Mouse (Mus musculus) bone marrow, adult 2 months (tissue): Measurements from ENCODE around the gene Mrpl23. TPM values are rescaled to one million over a fixed set of nuclear protein-coding genes. Genes with fewer than 3 reads are reported as not detected.
A peak's percentile ranks its signal among the peaks of the same experiment; 100 is the strongest.

Source experiments
- H3K27ac ChIP-seq: fragments of 200-500 bp; 2 replicates; pipeline ENCODE4 v1.5.1; 2012; ENCODE audit warnings: low read depth, mild to moderate bottlenecking, control low read depth, inconsistent platforms, low read length; ENCODE audit not compliant: control insufficient read depth, poor library complexity, insufficient read depth
- H3K4me1 ChIP-seq: fragments of 200-500 bp; 2 replicates; pipeline ENCODE4 v1.6.1; 2011; ENCODE audit warnings: low read length; ENCODE audit not compliant: control insufficient read depth, insufficient read depth
- H3K4me3 ChIP-seq: fragments of 200-500 bp; replicated peaks from 2 replicates; pipeline ENCODE3; 2011; ENCODE audit warnings: mild to moderate bottlenecking, low read depth, low read length, control low read depth; ENCODE audit not compliant: control insufficient read depth
- CTCF ChIP-seq: fragments of 200-500 bp; IDR thresholded peaks from 2 replicates; pipeline ENCODE4 v1.5.1; 2011; ENCODE audit warnings: low read length, control low read depth; ENCODE audit not compliant: control insufficient read depth, insufficient read depth
- POLR2A ChIP-seq: fragments of 200-500 bp; IDR thresholded peaks from 2 replicates; pipeline ENCODE4 v1.6.1; 2011; ENCODE audit warnings: low read depth, mild to moderate bottlenecking, control low read depth, low read length, borderline replicate concordance; ENCODE audit not compliant: control insufficient read depth
- WGBS: fragments of 180-500 bp; shearing (Covaris S2); methylation state at CpG from one replicate; pipeline ENCODE4 v1.1.7; 2018; 5-methylcytosine and 5-hydroxymethylcytosine counted together
- polyA plus RNA-seq: library from polyadenylated mRNA; stranded (reverse); fragments of >200 nt; gene quantifications from 2 replicates; pipeline ENCODE4 v1.2.4, GENCODE M21; 2011; ENCODE audit warnings: low replicate concordance; ENCODE audit not compliant: missing spikeins, insufficient read depth, insufficient read length

Mrpl23 gene
- polyA plus RNA-seq, 1 experiment: 0.40 TPM

DNA sequence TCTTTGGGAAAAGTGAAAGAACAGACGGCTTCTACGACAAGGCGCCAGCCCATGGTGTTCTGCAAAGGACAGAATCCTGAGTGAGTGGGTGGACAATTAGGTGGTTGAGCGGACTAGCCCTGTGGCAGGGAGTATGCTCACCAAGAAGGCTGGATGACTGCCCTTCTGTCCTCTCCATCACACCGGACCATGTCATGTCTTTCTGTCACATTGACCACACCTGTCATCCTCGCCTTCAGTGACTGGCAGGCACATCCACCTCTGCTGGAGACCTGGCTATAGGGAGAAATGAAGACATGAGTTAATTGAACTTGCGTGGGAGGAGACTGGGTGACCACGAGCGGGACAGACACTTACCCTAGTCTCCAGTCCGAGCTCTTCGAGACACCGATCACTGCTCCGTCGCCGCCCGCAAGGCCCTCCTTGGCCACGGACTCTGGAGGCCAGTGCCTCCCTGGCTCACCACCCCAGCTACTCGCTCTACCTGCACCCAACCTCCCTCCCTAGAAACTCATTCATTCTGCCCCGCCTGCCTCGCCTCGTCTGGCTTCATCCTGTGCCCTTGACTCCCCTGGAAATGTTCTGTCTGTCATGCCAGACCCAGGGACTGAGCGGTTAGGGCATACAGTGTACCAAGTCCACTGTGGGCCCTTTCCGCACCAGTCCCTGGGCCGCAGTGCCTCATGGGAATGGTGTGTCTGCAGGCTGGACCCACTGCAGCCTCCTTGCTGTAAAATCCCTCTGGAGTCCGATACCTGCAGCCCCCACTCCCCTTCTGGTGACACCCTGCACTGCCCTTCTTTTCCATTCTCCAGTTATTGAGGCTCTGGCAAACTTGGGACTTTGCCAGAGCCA, 44.2 kb downstream of the Mrpl23 start:
- TF ChIP-seq CTCF: no peak
- no peak for TF ChIP-seq POLR2A
- H3K4me3 ChIP-seq: no peak overlapping the region
- 84% methylated on average over 25 of the region's 25 CpGs for WGBS
- no peak overlapping the region for H3K27ac ChIP-seq
- peaks cover 2% of the 10 kb centered on the region; the same call in 1 of the 2 replicates for H3K4me1 ChIP-seq

DNA sequence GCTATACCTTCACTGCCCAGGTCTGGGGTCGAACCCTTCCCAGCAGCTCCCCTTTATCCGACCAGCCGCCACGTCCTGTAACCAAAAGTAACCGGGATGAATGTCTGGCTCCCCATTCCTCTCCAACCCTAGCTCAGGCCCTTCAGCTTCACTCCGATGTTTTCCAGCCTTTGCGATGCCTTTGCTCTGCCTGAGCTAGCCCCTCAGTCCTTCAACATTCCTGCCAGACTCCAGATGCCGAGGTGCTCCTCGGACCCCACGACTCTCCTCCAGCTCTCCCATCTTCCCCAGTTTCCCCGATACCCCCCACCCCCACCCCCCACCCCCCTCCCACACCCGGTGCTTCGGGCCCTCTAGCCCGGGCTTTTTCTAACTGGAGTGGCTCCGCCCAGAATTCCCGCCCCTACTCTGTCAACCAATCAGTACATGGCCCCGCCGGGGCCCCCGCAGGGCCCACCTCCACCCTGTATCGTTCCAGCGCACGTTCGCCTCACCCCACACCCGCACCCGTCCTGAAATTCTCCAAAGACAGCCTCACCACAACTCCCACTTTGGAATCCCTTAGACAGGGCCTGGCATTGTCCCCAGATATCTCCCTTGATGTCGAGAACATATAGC, 45.4 kb downstream of the Mrpl23 start:
- H3K4me3 ChIP-seq: no peak overlapping the region
- no peak overlapping the region for H3K27ac ChIP-seq
- no peaks in the 10 kb centered on the region for H3K4me1 ChIP-seq
- 42% methylated on average over 26 of the region's 26 CpGs for WGBS
- TF ChIP-seq POLR2A: no peak
- no peak for TF ChIP-seq CTCF

DNA sequence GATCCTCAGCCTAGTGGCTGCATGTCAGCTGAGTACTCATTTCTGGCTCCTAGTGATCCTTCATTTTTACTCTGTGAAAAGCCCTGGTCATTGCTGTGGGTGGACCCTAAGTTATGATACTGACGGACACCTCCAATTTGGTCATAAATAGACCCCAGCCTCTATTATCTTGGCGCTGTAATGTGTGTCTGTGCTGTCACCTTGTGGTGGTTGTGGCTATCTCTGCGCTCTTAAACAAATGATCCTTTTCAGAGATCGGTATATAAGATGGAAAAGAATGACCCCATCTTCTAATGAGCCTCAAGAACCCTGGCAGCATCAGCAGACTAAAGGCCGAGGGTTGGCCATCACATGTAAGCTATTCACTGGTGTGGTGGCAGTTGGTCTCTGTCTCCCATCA, 46.6 kb downstream of the Mrpl23 start:
- 66% methylated on average over 5 of the region's 5 CpGs for WGBS
- no peak overlapping the region for H3K4me3 ChIP-seq
- TF ChIP-seq CTCF: no peak
- TF ChIP-seq POLR2A: no peak
- no peak overlapping the region for H3K27ac ChIP-seq
- H3K4me1 ChIP-seq: no peaks in the 10 kb centered on the region

DNA sequence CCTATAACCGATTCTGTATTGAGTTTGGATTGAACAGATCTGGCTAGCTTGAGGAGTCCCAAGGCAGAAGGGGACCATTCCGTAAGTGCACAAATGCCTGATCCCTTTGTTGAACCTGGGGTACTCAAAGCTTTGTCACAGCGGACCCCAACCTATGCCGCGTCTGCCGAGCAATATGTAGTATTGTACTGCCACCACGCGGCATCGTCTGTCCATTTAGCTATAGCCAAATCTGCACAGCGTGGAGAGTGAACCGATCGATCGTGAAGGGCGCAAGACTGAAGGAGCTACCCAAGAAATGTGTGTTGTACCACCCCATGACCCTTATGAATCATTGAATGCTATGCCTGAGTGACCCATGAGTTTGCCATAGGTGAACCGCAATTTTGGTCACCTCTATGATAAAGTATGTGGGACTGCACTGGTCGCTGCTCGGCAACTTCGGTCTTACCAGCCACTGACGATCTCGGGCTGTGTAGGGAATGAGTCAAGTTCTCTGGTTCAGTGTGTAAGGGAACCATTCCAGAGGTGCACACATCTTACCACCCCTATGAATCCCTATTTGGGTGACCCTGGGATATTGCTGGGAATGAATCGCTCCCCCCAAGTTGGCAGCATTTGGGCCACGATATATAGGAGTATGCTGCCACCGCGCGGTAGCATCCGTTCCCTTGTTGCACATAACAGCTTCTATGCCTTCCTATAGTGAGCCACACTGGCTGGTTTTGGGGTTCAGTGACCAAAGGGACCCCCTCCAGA, 47.8 kb downstream of the Mrpl23 start:
- 40% methylated on average over 26 of the region's 26 CpGs for WGBS

GRCm38 (mm10) chr7:142581186-142581585, 48.7 kb downstream of the Mrpl23 start:
- WGBS: 53% methylated on average over 7 of the region's 7 CpGs

More for the DNA sequence above, 47.8 kb downstream of the Mrpl23 start:
- H3K27ac ChIP-seq: no peak overlapping the region
- no peak overlapping the region for H3K4me3 ChIP-seq
- H3K4me1 ChIP-seq: no peaks in the 10 kb centered on the region
- TF ChIP-seq CTCF (peak; percentile 56), POLR2A (no peak)

DNA sequence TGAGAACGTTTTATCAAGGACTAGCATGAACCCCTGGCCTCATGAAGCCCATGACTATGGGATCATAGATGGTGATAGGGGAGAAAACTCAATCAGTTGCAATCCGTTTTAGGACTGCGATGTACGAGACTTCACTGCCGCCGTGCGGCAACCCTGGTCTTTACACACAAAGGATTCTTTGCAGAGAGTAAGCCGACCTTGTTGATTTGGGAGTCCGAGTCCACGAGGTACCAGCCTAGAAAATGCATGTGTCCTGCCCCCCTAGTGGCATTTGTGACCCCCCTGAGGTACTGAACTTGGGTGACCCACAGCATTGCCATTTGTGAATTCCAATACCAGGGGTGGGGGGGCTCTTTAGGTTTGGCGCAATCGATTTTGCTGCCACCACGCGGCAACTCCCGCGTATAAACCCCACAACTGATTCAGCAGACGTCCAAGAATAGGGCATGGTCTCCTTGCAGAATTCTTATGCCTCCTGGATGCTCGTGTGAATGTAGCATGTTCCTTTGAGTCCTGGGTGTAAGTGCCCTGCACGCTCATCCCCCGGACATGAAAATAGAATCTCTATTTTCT, 49.3 kb downstream of the Mrpl23 start:
- 48% methylated on average over 20 of the region's 20 CpGs for WGBS
- Histone ChIP-seq H3K27ac (no peak overlapping the region), H3K4me3 (no peak overlapping the region), H3K4me1 (no peaks in the 10 kb centered on the region)
- no peak for TF ChIP-seq POLR2A
- TF ChIP-seq CTCF: peak; percentile 16; the same call in 1 of the 2 replicates

More at GRCm38 (mm10) chr7:142581186-142581585, 48.7 kb downstream of the Mrpl23 start:
- H3K4me1 ChIP-seq: no peaks in the 10 kb centered on the region
- H3K4me3 ChIP-seq: no peak overlapping the region
- no peak for TF ChIP-seq CTCF
- H3K27ac ChIP-seq: no peak overlapping the region

DNA sequence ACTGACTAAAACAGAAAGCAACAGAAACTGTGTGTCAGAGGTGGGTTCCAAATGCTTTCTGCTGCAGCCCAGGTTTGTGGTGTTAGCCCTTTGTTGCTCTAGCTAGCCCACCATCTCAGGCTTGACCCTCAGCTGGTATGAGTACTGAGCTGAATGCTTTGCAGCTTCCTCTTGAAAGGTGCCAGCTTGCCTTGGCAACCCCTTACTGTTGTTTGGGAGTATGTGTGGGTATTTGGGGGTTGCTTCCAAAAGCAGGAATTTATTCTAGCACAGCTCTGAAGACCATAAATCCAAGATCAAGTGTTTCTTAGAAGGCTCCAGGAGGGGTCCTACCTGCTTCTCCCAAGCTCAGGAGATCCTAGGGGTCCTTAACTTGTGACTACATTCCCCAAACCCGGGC, 52.4 kb downstream of the Mrpl23 start:
- Histone ChIP-seq H3K4me3 (no peak overlapping the region), H3K27ac (no peak overlapping the region), H3K4me1 (no peaks in the 10 kb centered on the region; the same call in 1 of the 2 replicates)
- TF ChIP-seq CTCF: no peak
- TF ChIP-seq POLR2A: no peak
- WGBS: 65% methylated on average over 1 of the region's 1 CpGs

GRCm38 (mm10) chr7:142585890-142586289, 53.4 kb downstream of the Mrpl23 start:
- Histone ChIP-seq H3K27ac (no peak overlapping the region), H3K4me1 (no peaks in the 10 kb centered on the region; the same call in 1 of the 2 replicates), H3K4me3 (no peak overlapping the region)
- TF ChIP-seq CTCF (no peak), POLR2A (no peak)
- WGBS: 83% methylated on average over 3 of the region's 3 CpGs
